Mouse (Mus musculus): ENCODE data around the gene Aff1.

- no peak for TF ChIP-seq CTCF (IDR thresholded peaks at IDR 0.05; ENCODE audit: insufficient read depth, low read depth, low read length)
- no peak for TF ChIP-seq POLR2A (IDR thresholded peaks at IDR 0.05; ENCODE audit: insufficient read depth, low read depth, low read length)
These were observed 20.3 kb upstream of the Aff1 start for GRCm38 (mm10) chr5:103671858-103672257.

Data from olfactory bulb, adult 2 months (tissue).